Comparison of ENCODE assay signal across 8 mouse cellular contexts in genomic region chr14:118616698-118617311, GRCm38 (mm10).
DNase-seq lines count a peak whose midpoint lies in the region; ATAC-seq and TF ChIP-seq lines count a peak whose summit lies in the region.

No protein-coding gene starts in this region.

- no peak overlapping the region for H3K9ac ChIP-seq in kidney, embryonic 16.5 days (replicated peaks; ENCODE audit: low read length)
- H3K9ac ChIP-seq in liver, postnatal 0 days (replicated peaks): no peak overlapping the region
- H3K9ac ChIP-seq in neural tube, embryonic 15.5 days (replicated peaks): no peak overlapping the region

- H3K9me3 ChIP-seq in kidney, embryonic 16.5 days (ENCODE audit: low read length): no peaks in the 10 kb centered on the region
- no peaks in the 10 kb centered on the region for H3K9me3 ChIP-seq in liver, postnatal 0 days (ENCODE audit: low read length)
- no peaks in the 10 kb centered on the region for H3K9me3 ChIP-seq in neural tube, embryonic 15.5 days (replicated peaks)

- TF ChIP-seq EP300 in liver, postnatal 0 days (IDR thresholded peaks at IDR 0.05; ENCODE audit: low read depth): no peak

- peak; percentile 61 to 62 for DNase-seq in B cell, adult 2 months
- DNase-seq in ES-CJ7 (ENCODE audit: low read depth, low spot score): peak; percentile 31
- DNase-seq in cerebellum, adult 11 months: peak; percentile 37
- DNase-seq in frontal cortex, adult 2 months (ENCODE audit: extremely low spot score in 1 of 2, low spot score in 1 of 2): peak; percentile 51 to 86
- peak; percentile 60 for DNase-seq in liver, postnatal 0 days
- DNase-seq in yolk sac, embryonic 10.5 days (ENCODE audit: low spot score): no peak

- no peaks in the 10 kb centered on the region for H3K4me1 ChIP-seq in kidney, embryonic 16.5 days (ENCODE audit: insufficient read depth, low read length)
- no peaks in the 10 kb centered on the region for H3K4me1 ChIP-seq in liver, postnatal 0 days (ENCODE audit: insufficient read depth)
- no peaks in the 10 kb centered on the region for H3K4me1 ChIP-seq in neural tube, embryonic 15.5 days

- TF ChIP-seq CTCF in liver, postnatal 0 days (IDR thresholded peaks at IDR 0.05; ENCODE audit: low read depth): peak; percentile 84

- no peak overlapping the region for H3K4me3 ChIP-seq in kidney, embryonic 16.5 days (ENCODE audit: low read length)
- no peak overlapping the region for H3K4me3 ChIP-seq in liver, postnatal 0 days (ENCODE audit: low read depth, low read length)
- no peak overlapping the region for H3K4me3 ChIP-seq in neural tube, embryonic 15.5 days (replicated peaks)

- peak; percentile 59; the same call in 1 of the 2 replicates for ATAC-seq in kidney, embryonic 16.5 days (ENCODE audit: low FRiP score, low TSS enrichment)
- ATAC-seq in liver, postnatal 0 days: peak; percentile 51; the same call in 1 of the 2 replicates
- ATAC-seq in neural tube, embryonic 15.5 days (ENCODE audit: low FRiP score): peak; percentile 76

- H3K4me2 ChIP-seq in kidney, embryonic 16.5 days (replicated peaks; ENCODE audit: low read depth, low read length): no peak overlapping the region
- no peak overlapping the region for H3K4me2 ChIP-seq in liver, postnatal 0 days (ENCODE audit: low read depth, low read length)
- H3K4me2 ChIP-seq in neural tube, embryonic 15.5 days: no peak overlapping the region

- no peaks in the 10 kb centered on the region for H3K36me3 ChIP-seq in kidney, embryonic 16.5 days (ENCODE audit: insufficient read depth, low read length)
- no peaks in the 10 kb centered on the region for H3K36me3 ChIP-seq in liver, postnatal 0 days (replicated peaks; ENCODE audit: insufficient read depth, low read length)
- H3K36me3 ChIP-seq in neural tube, embryonic 15.5 days: no peaks in the 10 kb centered on the region

- no peak overlapping the region for H3K27ac ChIP-seq in kidney, embryonic 16.5 days (ENCODE audit: low read length)
- H3K27ac ChIP-seq in liver, postnatal 0 days (ENCODE audit: low read depth): no peak overlapping the region
- H3K27ac ChIP-seq in neural tube, embryonic 15.5 days (replicated peaks): no peak overlapping the region

- WGBS in kidney, embryonic 16.5 days: 67% methylated on average over 12 of the region's 12 CpGs
- 64% methylated on average over 12 of the region's 12 CpGs for WGBS in liver, postnatal 0 days (ENCODE audit: insufficient replicate concordance)
- WGBS in neural tube, embryonic 15.5 days: 71% methylated on average over 12 of the region's 12 CpGs

- no peaks in the 10 kb centered on the region for H3K27me3 ChIP-seq in kidney, embryonic 16.5 days (ENCODE audit: insufficient read depth, low read length)
- H3K27me3 ChIP-seq in liver, postnatal 0 days (ENCODE audit: insufficient read depth, low read length): no peaks in the 10 kb centered on the region
- no peaks in the 10 kb centered on the region for H3K27me3 ChIP-seq in neural tube, embryonic 15.5 days (replicated peaks)
